Mouse (Mus musculus) retina, postnatal 7 days (tissue): Measurements from ENCODE around the gene Pgf.

ENCODE experiments used
- DNase-seq: peaks from one replicate; pipeline ENCODE4 v3.0.0-alpha.2; 2012; ENCODE audit warnings: low read depth, low spot score

Gene Pgf

DNA sequence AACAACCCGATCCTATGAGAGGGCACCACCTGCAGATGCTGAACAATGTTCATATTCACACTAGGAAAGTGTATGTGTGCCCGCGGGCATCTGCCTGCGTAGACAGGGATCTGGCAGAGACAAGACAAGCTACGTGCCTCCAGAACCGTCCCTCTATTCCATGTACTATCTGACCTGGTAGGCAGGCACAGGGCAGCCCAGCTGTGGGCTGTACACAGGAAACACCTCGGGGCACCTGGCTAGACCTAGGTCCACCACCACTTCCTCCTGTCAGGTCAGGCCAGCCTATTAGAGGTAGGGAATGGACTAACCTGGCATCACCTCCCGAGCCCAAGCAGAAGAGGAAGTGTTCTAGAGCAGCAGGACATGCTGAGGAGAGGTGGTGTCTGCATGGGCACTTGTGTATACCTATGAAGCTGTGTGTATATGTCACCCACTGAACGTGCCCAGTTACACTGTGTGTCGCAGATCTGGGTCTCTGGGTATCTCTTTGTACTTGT is at the start of gene Pgf:
Gene Pgf, minus strand, starts transcription at position 51 of the 500 bp plus-strand sequence.
- no peak for DNase-seq

DNA sequence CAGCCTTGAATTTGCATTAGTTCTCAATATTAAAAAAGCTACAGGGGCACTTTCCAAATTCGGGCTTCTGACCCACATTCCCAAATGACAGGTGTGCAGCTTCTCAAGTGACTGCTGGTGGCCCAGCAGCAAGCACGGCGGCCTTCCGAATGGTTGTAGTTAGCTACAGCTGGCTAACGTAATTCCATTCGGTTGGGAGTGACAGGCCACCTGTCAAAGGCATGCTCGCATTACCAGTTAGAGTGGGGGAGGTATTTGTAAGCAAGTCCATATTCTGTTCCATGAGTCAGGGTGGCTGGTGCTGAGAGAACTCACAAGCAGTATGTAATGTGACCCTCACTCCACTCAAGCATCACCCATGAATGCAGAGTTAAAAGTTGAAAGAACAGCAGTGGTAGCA is 49.6 kb upstream of the Pgf start:
- DNase-seq, result no peak

DNA sequence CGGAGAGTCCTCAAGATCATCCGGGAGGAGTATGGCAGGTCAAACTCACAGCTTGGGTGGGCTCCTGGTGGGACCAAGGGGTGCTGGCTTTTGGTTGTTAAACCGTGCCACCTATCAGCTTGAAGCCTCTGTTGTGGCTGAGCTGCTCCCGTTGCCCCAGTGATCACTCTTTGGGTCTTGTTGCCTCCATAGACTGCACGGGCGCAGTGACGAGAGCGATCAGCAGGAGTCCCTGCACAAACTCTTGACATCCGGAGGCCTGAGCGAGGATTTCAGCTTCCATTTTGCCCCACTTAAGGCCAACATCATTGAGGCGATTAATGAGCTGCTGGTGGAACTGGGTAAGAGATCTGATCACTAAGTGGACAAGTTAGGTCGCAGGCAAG is 42.3 kb upstream of the Pgf start:
- DNase-seq, result no peak

DNA sequence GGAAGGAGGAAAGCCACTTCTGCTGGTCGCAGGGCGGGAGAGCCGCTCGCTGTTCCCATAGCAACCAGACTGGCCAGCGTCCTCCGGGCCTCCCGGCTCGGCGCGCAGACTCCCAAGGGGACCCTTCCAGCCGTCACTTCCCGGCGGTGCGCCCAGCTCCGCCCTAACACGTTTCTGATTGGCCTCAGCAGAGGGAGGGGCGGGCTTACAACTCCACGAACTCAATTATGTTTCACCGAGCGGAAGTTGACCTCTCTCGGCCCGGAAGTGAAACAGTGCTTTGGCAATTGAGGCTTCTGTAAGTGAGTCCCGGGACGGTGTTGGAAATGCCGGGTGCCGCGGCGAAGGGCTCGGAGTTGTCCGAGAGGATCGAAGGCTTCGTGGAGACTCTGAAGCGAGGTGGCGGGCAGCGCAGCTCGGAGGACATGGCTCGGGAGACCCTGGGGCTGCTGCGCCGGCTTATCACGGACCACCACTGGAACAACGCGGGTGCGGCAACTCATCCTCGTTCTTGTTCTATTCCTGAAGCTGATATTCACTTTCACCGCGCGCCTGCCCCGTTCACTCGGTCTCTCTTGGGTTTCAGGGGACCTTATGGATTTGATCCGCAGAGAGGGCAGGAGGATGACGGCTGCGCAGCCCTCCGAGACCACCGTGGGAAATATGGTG is 41.8 kb upstream of the Pgf start, which contains the start of gene Eif2b2:
Gene Eif2b2, plus strand, starts transcription at position 246 of the 669 bp plus-strand sequence.
- peak; percentile 96 for DNase-seq

DNA sequence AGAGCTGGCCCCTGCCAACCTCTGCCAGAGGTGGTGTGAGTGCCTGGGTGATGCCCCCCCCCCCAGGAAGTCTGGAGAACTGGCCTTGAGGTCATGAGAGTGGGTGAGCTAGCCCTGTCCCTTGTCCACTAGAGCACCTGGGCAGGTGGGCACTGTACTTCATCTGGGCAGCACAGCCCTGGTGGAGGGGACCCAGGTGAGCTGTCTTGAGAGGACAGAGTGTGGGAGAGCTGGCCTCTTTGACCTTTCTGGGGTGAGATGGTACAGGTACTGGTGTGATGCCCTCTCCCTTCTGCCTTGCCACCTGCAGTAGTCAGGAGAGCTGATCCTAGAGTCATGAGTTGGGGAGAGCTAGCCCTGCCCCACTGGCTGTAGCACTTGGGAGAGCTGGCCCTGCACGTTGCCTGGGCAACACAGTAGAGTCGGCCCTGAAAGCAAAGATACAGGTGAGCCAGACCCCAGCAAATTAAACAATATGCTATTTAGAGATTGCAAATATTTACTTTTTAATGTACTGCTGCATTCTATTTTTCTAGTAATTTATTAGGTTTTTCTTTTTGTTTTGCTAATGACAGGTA is 40.2 kb upstream of the Pgf start:
- no peak for DNase-seq

DNA sequence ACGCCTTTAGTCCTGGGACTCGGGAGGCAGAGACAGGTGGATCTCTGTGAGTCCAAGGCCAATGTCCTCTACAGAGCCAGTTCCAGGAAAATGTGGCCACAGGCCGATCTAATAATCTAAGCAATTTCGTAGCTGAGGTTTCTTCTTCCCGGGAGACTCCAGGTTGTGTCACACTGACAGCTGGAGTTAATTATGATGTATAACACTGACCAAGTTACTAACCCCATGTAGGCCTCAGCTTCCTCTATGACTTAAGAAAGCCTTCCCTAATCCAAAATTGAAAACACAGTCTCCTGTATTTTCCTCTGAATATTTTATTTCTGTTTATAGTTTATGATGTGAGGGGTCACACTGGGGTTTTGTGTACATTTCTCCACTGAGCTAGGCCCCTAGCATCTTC is 37.4 kb upstream of the Pgf start:
- no peak for DNase-seq

DNA sequence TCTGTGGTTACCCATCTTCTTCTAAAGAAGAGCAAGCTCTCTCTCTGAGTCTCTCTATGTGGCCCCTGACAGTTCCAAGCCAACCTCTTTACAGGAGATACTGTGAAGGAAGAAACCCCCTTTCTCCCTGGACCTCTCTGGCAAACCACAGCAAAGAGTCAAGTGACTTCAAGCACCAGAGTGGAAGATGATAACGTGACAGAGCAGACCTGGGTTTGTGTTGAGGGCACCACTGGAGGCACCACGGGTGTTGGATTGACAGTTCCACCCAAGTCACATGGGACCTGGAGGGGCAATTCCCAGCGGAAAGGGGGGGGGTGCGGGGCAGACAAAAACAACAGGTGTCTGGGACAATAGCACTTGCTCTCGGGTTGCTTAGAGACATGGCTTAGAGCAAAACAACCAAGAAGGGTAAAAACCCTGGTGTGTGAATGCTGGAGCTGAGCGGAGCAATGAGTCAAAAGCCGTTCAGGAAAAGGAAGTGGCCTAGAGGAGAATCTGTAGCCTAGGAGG is 31.2 kb upstream of the Pgf start:
- DNase-seq, result no peak

DNA sequence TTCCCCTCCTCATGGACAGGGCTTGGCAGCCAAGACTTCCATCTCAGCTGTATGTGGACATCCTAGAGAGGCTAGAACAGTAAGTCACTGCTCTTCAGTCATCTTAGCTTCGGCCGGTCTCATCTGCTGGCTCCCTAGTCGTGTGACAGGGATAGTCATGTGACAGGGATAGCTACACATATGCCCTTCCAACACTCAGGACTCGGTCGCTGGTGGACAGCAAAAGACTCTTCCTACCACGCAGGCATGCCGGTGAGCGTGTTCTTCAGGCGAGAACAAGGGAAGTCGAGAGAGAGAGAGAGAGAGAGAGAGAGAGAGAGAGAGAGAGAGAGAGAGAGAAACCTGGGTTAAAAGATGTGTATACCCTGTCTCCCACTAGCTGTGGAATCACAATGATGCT is 27.8 kb upstream of the Pgf start:
- no peak for DNase-seq

DNA sequence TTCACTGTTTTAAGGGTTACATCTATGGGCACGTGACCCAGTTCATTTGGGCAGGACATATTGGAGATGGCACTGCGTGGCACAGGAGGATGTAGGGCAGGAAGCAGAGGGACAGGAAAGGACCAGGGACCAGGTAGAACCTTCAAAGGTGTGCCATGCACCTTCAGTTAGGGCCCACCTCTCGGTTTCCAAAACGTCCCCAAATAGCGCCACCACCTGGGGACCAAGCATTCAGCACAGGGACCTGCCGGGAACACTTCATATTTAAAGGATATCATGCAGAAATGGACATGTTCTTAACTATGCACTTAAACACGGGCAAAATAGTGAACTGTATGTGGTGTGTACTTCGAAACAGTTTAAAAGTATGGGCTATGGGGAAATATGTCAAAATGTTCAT is 26.5 kb upstream of the Pgf start:
- no peak for DNase-seq

DNA sequence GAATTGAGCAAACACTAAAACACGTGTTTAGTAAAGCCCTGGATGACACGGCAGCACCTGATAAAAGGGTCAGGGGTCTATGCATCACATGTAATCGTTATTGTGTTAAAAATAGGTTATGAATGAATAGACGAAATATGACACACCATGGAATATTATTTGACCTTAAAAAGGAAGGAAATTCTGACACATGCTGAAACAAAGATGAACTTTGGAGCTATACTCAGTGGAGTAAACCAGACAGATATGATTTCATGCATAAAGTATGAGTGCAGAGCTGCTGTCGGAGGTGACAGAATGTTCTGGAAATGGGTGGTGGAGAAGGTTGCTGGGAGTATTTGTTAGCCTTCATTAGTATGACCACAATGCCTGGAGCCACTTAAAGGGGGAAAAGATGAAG is 26.1 kb upstream of the Pgf start:
- DNase-seq, result no peak

DNA sequence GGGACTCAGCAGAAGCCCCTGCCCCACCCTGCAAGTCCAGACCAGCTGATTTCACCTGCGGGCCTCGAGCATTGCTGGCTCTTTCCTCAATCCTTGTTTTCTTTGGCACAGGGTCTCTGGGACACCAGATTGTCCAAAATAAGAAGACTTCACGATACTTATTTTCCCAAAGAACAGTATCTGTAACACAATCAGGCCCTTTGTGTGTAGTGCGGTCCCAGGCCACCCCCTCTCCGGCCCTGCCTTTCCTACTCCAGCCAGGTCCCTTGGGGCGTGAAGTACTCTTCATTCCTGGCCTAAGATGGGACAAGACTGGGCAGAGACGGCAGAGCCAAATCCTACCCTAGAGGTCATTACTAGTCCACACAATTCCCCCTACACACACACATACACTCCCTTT is 24.6 kb upstream of the Pgf start:
- no peak for DNase-seq

DNA sequence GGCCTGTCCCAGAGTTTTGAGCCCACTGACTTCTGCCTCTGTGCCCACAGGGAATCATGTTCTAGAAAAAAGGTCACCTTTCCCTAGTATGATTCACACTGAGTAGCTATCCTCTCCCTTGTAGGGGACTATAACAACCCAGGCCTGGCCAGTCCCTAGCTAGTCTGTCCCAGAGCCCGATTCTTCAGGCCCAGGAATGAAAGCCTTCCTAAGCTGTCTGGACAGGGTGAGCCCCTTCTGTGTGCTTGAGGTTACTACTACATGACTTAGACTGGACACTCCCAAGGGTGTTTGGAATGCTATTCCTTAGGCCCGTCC is 24.2 kb upstream of the Pgf start:
- DNase-seq, result no peak

DNA sequence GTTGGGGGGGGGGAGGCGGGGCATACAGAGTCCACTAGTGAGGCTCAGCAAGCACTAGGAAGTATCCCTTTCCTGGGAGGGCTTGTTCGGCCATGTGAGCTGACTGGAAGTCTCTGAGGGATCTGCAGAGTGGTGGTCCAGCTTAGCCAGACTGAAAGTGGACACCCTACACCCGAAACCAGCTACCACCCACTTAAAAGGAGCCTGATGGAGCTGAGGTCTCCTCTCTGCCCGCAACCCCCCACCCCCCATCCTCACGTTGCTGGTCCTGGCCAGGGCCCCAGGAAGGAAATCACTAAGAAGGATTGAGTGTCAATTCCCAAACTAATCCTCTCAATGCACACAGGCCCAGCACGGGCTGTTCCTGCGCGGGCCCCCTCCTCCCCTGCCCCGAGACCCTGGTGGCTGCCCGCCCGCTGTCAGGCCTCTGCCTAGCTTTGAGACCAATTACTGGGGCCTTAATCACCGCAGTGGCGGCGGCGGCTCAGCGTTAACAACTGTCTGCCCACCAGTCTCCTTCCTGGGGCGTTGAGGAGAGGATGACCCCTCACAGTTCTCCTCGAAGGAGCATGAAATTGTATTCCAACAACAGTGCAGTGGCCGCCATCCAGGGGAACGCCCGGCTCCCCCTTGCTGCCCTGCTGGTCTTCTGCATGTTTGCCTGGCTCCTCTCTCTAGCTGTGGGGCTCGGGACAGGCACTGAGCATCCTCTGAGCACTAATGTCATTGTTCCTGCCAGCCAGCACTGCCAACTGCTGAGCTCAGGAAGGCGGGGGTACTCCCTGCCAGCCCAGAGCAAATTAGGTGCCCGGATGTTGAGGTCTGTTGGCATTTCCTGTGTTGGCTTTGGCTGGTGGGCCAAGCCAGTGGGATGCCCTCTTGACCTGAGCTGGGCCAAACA is 23.6 kb upstream of the Pgf start:
- DNase-seq, result peak; percentile 58

DNA sequence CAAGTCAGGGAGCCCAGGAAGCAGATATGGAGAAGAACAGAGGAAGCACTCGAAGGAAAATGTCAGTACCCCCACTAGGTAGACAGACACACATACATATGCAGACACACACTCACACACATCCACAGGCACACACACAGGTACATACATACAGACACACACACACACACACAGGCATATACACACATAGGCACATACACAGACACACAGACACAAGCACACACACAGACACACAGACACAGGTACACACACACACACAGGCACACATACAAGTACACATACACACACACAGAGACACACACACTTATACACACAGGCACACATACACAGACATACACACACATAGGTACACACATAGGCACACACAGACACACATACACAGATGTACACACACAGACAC is 22.4 kb upstream of the Pgf start:
- no peak for DNase-seq

DNA sequence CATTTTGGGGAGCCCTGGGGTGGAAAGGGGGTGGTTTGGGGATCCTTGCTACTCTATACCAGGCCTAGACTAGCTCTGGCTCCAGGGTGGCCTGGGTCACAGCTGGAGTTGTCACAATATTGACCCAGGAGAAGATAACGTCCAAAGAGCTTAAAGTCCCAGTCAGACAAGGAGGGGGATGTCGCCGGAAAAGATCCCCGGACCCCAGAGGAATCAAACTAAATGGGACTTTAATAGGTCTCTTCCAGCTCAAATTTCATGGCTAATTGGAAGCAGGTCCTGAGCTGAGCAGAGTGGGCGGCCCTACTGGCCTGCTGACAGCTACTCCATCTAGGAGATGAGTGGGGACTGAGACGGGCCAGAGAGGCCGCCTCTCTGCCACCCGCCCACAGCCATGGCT is 20.3 kb upstream of the Pgf start:
- no peak for DNase-seq

DNA sequence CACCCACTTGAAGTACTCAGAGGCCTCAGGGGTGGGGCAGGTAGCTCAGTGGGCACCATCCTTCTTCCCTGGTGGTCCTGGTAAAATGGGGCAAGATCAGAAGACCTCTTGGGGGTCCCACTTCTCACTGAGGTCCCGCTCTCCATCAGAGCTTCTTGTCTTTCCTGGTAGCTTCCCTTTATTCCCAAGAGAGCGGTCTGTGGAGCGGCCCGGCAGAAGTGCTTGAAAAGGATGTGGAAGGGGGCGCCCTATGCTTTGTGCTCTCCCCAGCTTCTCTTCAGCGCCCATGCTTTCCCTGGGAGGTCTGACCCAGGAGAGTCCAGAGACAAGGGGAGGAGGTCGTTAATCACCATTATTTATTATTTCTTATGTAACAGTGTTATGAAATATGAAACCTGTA is 19.8 kb upstream of the Pgf start:
- DNase-seq, result no peak

DNA sequence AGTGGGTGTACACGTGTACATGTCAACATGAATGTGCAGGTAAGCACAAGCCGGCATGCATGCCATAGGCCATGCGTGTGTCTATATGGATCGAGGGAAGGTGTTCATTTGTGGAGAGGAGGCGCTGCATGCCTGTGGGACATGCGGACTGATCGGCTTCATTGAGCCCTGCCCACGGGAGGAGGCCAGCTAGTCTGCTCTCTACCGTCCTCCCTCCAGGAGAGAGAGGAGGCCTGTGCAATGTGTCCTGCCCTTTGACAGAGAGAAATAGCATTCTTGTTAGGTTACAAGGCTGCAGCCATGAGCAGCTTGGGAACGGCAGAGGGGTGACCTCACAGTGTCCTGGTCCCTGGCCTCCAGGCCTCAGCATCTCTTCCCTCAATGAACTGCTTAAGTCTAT is 18.6 kb upstream of the Pgf start:
- no peak for DNase-seq

DNA sequence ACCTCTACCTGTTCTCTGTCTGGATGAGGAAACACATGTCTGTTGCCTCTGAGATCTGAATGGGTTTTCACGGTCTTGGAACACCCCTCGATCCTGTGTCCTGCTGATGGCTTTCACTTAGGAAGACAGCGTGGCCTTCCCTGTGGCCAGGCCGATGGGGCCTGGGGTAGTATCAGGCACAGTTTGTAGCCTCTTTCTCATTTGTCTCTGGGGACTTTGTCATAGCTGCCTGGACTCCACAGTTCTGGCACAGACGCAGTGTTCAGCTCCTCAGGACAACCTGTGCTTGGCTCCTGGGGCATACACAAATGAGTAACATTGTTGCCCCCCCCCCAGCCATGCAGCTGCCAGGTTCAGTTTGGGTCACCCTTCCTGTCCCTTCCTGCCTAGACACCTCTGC is 17.5 kb upstream of the Pgf start:
- no peak for DNase-seq

DNA sequence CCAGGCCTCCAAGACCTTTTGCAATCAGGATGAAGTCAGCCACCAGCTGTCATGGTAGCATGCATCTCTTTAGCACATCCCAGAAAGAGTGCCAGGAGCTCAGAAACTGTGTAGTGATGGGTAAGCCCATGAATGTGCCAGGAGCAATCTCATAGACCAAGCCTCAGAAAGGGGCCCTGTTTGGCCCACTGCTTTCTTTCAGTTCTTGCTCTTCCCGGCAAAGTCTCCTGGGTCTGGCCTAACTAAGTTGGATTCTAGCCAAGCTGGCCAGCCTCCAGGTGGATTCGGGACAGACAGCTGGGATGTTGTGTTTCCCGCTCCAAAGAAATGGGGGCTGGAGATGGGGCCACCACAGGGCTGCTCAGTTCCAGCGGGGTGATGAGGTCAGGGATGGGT is 17.0 kb upstream of the Pgf start:
- DNase-seq, result no peak

DNA sequence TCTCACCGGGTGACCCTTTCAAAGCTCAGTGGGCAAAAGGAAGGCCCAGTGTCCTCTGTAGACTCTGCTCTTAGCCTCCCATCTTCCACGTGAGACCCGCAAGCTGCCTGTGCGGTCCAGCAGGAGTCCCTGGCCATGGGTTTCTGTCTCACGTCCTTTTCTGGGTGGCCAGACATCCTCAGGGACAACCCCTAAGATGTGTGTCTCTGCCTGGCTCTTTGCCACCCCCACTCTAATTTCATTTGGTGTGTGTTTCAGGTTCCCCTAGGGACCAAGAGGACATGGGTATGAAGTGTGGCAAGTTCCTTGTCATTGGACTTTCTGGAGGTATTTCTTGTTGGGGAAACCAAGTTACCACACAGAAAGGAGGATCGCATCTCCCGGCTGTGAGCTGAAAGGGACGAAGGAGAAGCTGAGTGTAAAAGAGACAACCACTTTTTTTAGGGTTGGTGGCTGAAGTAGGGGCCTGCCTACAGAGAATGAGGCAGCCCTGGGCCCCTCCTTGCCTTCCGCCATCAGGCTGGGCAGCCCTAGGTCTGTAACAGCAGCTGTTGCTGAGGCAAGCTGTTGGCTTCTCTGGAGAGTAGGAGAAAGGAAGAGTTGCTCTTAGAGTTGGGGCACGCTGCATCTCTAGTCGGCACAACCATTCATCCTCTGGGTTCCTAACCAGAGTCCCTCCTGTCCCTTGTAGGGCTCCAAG is 16.5 kb upstream of the Pgf start:
- no peak for DNase-seq

DNA sequence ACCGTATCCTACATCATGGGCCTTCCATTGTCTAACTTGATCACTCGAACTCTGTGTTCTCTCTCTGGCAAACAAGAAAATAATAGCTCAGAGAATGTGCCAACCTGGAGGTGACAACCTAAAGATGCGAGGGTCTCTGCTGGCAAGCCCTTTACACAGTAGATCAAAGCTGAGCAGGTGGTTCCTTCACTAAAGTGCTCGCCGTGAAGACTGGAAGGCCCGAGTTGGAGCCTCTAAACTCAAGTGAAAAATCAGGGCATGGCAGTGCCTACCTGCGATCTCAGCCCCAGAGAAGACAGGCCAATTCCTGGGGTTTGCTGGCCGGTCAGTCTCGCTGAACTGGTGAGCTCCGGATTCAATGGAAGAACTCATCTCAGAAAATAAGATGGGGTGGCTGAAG is 15.6 kb upstream of the Pgf start:
- no peak for DNase-seq
